Mouse (Mus musculus): Measurements from ENCODE around the gene Pkib. TPM values are rescaled to one million over a fixed set of nuclear protein-coding genes. Genes with fewer than 3 reads are reported as not detected.

Pkib gene
- polyA plus RNA-seq (2016; fragmentation: Nextera tagmentation; extraction: Ambion mirVana): 0.68 and 0.85 TPM in 2 replicates

DNA sequence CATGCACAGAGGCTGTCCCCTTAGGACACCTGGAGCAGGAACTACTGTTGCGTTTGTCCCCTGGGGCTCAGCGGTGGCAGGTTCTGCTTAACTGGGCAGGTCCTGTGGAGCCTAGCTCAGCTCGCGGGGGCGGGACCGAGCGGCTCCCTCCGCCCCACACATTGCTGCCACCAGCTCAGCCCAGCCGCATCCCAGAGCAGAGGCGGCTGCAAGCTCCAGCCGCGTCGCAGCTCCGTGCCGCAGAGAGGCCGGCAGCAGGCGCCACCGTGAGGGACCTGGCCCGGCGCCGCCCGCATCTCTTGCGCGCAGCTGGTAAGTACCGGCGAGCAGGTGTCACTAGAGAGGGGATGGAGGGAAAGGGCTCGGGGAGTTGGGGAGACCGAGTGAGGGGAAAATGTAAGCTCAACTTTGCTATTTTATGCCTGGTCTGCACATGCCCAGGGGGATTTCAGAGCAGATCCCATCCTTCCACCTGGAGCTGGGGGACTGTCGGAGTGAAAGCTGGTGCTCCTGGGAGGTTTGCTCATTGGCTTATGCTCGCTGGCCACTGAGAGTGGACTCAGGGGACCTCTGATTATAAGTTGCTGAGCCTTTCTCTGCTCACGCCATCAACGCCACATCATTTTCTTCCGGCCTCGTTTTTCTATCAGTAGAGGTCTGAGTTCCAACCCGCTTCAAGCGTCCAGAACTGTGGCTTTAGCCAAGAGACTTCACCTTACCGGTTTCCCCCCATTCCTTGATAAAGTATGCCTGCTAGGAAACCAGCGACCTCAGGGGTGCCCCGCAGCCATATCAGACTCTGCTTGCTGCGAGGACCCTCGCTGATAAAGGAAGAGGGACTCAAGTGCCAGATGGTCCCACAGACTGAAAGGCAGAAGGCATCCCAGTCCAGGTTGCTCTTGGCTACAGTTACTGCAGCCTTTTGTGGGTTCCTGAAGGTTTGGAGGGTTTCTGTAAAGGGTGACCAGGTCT lies at the start of gene Pkib:
Gene Pkib, plus strand, starts transcription at position 86 of the 972 bp plus-strand sequence.
- Histone ChIP-seq H3K4me1 (peaks cover 8% of the 10 kb centered on the region; the same call in 1 of the 2 replicates), H3K4me3 (peak within 1 kb of the TSS; percentile 54), H3K27ac (no peak within 1 kb of the TSS), H3K36me3 (no peaks in the 10 kb centered on the region), H3K27me3 (ENCODE audit: insufficient read depth, poor library complexity, severe bottlenecking) (0 out of 2 replicates have a peak, but pooled peaks cover 13% of the 10 kb centered on the region), H3K9me3 (no peaks in the 10 kb centered on the region)
- 2% methylated on average over 41 of the region's 41 CpGs for WGBS
- peak; percentile 76 for DNase-seq (ENCODE audit: low spot score)

DNA sequence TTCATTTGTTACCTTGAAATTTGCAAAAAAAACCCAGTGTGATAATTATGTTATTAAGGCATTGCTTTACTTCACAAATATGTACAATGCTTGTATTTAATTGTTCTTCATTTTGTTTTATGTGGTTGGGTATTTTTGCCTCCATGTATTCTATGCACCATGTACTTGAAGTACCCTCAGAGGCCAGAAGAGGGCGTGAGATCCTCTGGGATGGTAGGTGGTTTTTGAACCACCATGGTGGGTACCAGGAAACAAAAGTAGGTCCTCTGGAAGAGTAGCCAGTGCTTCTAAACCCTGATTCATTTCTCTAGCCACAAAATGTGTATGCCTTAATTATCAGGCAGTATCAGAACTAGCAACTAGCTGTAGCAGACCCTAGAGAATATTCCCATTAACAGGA lies 47.9 kb upstream of the Pkib start:
- Histone ChIP-seq H3K9me3 (no peaks in the 10 kb centered on the region), H3K4me1 (no peaks in the 10 kb centered on the region), H3K4me3 (no peak overlapping the region), H3K27ac (no peak overlapping the region), H3K36me3 (no peaks in the 10 kb centered on the region), H3K27me3 (ENCODE audit: insufficient read depth, poor library complexity, severe bottlenecking) (no peaks in the 10 kb centered on the region)
- DNase-seq (ENCODE audit: low spot score): no peak
- 41% methylated on average over 1 of the region's 1 CpGs for WGBS

DNA sequence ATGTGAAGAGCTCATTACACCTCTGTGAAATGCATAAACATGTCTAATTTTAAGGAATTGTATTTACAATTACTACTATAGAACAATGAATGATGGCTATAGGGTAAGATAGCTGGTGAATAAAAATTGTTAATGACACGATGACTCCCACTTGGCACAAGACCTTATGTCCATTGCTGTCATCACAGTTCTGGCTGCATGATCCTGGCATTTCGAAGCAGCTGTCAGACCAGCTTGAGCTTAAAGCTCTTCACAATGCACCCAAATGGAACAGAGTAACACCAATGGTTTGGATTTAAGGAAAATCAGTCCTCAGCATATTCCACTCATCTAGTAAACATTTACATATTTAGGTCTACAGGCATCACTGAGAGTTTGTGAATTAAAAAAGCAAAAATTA lies 37.5 kb upstream of the Pkib start:
- Histone ChIP-seq H3K9me3 (no peaks in the 10 kb centered on the region), H3K27me3 (ENCODE audit: insufficient read depth, poor library complexity, severe bottlenecking) (no peaks in the 10 kb centered on the region), H3K27ac (no peak overlapping the region), H3K36me3 (no peaks in the 10 kb centered on the region), H3K4me3 (no peak overlapping the region), H3K4me1 (no peaks in the 10 kb centered on the region)
- no peak for DNase-seq (ENCODE audit: low spot score)
- 76% methylated on average over 2 of the region's 2 CpGs for WGBS

DNA sequence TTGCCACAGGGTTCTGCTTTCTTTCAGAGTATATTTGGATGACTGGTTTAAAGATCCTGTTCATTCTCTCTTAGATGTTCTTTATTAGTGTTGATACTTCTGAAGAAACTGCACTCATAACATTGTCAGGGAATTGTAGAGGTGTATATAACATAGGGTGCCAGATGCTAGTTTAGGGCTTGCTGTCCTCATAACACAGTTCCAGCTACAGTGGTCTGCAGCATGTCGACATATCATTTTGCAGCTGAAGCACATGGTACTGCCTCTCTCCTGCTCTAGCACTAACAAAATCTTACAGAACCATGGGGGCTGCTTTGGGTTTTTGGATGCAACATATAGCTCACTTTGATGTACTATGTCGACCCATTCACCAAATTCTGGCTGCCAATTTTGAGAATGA lies 34.6 kb upstream of the Pkib start:
- H3K36me3 ChIP-seq: no peaks in the 10 kb centered on the region
- WGBS: 60% methylated on average over 2 of the region's 2 CpGs
- H3K4me1 ChIP-seq: no peaks in the 10 kb centered on the region
- H3K9me3 ChIP-seq: no peaks in the 10 kb centered on the region
- no peak overlapping the region for H3K4me3 ChIP-seq
- no peak overlapping the region for H3K27ac ChIP-seq
- DNase-seq (ENCODE audit: low spot score): no peak
- H3K27me3 ChIP-seq (ENCODE audit: insufficient read depth, poor library complexity, severe bottlenecking): no peaks in the 10 kb centered on the region

DNA sequence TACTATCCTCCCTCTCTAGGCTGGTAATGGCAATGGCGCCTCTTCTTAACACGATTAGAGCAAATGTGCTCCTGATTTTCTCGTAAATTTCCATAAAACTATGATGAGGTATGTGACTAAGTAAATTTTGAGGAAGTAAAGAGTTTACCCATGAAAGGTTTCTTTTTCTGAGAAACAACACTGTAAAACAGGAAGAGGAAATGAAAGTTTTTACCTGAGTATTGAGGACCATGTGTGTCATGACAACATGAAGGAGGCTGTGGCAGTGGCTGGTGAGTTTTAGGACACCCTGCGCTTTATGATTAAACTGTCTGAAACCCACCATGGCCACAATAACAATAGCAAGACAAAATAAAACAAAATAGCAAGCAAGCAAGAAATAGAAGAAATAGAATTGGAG lies 28.8 kb upstream of the Pkib start:
- WGBS: 87% methylated on average over 4 of the region's 4 CpGs
- Histone ChIP-seq H3K9me3 (no peaks in the 10 kb centered on the region), H3K4me1 (no peaks in the 10 kb centered on the region), H3K27me3 (ENCODE audit: insufficient read depth, poor library complexity, severe bottlenecking) (no peaks in the 10 kb centered on the region), H3K36me3 (no peaks in the 10 kb centered on the region), H3K4me3 (no peak overlapping the region), H3K27ac (no peak overlapping the region)
- DNase-seq (ENCODE audit: low spot score): no peak

DNA sequence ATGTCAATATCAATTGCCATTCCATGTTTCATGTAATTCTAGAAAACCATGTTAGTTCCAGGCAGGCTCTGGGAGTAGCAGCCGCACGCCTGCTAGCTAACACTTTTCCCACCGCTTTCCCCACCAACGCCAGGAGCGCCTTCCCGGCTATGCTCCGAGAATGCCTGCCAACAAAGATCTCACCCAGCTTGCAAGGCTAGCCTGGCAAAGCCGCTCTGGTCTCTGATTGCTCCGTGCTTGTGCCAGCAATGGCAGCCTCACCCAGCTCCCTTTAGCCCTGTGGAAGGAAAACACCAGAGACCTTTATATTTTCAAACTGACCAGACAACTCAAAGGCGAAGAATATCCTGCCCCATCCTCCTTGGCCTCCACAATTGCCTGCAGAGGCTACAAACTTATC lies 8.5 kb upstream of the Pkib start:
- DNase-seq (ENCODE audit: low spot score): no peak
- WGBS: 79% methylated on average over 10 of the region's 10 CpGs
- Histone ChIP-seq H3K36me3 (no peaks in the 10 kb centered on the region), H3K27ac (no peak overlapping the region), H3K9me3 (no peaks in the 10 kb centered on the region), H3K27me3 (ENCODE audit: insufficient read depth, poor library complexity, severe bottlenecking) (no peaks in the 10 kb centered on the region), H3K4me3 (no peak overlapping the region), H3K4me1 (no peaks in the 10 kb centered on the region)

DNA sequence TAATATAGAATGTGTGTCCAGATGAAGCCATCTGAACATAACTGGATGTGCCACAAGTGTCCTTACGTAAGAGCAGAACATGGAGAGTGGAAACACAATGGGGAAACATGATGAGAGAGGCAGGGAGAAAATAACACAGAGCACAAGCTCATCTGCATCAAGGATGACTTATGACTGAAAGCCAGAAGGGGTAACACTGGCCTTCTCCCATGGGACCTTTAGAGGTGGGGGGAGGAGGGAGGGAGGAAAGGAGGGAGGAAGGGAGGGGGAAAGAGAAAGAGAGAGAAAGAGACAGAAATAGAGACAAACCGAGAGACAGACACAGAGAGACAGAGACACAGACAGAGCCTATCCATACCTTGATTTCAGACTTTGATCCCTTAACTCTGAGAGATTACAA lies 4.0 kb upstream of the Pkib start:
- H3K9me3 ChIP-seq: no peaks in the 10 kb centered on the region
- H3K27me3 ChIP-seq (ENCODE audit: insufficient read depth, poor library complexity, severe bottlenecking): 0 out of 2 replicates have a peak, but pooled peaks cover 8% of the 10 kb centered on the region
- H3K27ac ChIP-seq: no peak overlapping the region
- no peak for DNase-seq (ENCODE audit: low spot score)
- no peaks in the 10 kb centered on the region for H3K36me3 ChIP-seq
- peaks cover 8% of the 10 kb centered on the region; the same call in 1 of the 2 replicates for H3K4me1 ChIP-seq
- no peak overlapping the region for H3K4me3 ChIP-seq
- 87% methylated on average over 2 of the region's 2 CpGs for WGBS

DNA sequence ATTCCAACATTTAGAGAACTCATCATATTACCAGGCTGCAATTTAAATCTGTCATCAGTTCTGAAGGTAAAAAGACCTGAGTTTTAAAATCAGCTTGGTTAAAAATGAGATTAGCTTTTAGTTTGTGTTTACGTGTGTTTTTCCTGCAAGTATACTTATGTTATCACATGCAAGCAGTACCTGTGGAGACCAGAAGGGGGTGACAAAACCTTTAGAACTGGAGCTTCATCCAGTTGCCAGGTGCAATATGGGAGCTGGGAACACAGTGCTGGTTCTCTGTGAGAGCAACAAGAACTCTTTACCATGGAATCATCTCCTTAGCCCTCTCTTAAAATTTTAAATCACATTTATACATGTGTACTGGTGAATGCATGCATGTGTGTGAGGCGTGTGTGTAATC lies 1.2 kb upstream of the Pkib start:
- H3K36me3 ChIP-seq: no peaks in the 10 kb centered on the region
- 0 out of 2 replicates have a peak, but pooled peaks cover 13% of the 10 kb centered on the region for H3K27me3 ChIP-seq (ENCODE audit: insufficient read depth, poor library complexity, severe bottlenecking)
- DNase-seq (ENCODE audit: low spot score): no peak
- H3K4me3 ChIP-seq: no peak overlapping the region
- 95% methylated on average over 2 of the region's 2 CpGs for WGBS
- H3K4me1 ChIP-seq: peaks cover 8% of the 10 kb centered on the region; the same call in 1 of the 2 replicates
- no peak overlapping the region for H3K27ac ChIP-seq
- no peaks in the 10 kb centered on the region for H3K9me3 ChIP-seq

DNA sequence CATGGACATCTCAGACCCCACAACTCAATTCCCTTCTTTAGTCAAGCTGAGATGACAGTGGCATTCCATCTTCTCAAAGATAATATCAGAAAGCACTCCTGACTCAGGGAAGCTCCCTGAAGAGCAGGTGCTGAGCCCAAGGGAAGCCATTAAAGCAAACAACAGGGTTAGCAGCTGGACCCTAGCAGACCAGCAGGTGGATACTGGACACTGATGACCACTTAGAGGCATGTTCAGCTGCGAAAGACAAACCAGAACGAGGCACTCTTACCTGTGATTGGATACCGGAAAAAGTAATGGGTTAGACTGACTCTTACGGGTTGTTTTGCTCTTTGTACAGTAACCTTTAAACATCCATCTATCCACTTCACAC lies 1.1 kb downstream of the Pkib start:
- Histone ChIP-seq H3K36me3 (no peaks in the 10 kb centered on the region), H3K4me3 (peak overlapping the region; percentile 54), H3K27ac (no peak overlapping the region), H3K27me3 (ENCODE audit: insufficient read depth, poor library complexity, severe bottlenecking) (0 out of 2 replicates have a peak, but pooled peaks cover 13% of the 10 kb centered on the region), H3K9me3 (no peaks in the 10 kb centered on the region), H3K4me1 (peaks cover 12% of the 10 kb centered on the region; the same call in 1 of the 2 replicates)
- no peak for DNase-seq (ENCODE audit: low spot score)
- 70% methylated on average over 4 of the region's 4 CpGs for WGBS

DNA sequence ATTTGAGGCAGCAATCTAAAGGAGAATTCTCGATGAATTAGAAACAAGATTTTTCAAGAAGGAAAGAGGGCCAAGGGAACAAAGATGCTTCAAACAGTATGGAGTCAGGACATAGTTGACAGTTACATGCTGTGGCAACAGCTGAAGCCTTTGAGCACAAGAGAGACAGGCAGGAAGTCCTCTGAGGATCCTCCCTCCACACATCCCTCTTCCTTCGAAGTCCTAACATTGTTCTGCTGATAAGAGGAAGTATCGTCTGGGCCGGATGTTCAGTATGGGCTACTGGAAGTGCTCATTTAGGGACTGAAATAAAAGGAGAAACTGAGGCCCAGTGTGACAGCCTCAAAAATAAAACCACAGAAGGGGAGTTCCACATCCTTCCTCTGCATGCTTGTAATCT lies 5.2 kb downstream of the Pkib start:
- Histone ChIP-seq H3K36me3 (no peaks in the 10 kb centered on the region), H3K4me3 (no peak overlapping the region), H3K27ac (no peak overlapping the region), H3K27me3 (ENCODE audit: insufficient read depth, poor library complexity, severe bottlenecking) (0 out of 2 replicates have a peak, but pooled peaks cover 13% of the 10 kb centered on the region), H3K4me1 (peaks cover 10% of the 10 kb centered on the region; the same call in 1 of the 2 replicates), H3K9me3 (no peaks in the 10 kb centered on the region)
- DNase-seq (ENCODE audit: low spot score): no peak
- 29% methylated on average over 4 of the region's 4 CpGs for WGBS

DNA sequence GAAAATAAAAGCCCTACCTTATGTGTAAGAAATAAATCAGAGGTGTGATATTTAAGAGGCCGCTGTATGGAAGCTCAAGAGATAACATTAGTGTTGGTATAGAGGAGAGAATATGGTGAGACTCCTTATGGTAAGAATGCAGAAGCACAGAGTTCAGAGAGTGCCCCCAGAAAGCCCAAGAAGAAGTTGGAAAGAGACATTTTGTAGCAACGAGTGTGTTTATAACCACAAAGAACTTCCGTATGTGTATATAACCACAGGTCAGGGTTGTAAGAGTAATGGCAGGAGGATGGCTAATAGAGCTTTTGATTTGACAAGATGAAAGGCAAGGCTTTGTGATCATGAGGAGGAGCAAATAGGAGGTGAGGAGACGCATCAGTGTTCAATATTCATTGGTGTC lies 6.5 kb downstream of the Pkib start:
- WGBS: 86% methylated on average over 4 of the region's 4 CpGs
- DNase-seq (ENCODE audit: low spot score): no peak
- Histone ChIP-seq H3K36me3 (no peaks in the 10 kb centered on the region), H3K27ac (no peak overlapping the region), H3K27me3 (ENCODE audit: insufficient read depth, poor library complexity, severe bottlenecking) (0 out of 2 replicates have a peak, but pooled peaks cover under 1% of the 10 kb centered on the region), H3K4me1 (0 out of 2 replicates have a peak, but pooled peaks cover 4% of the 10 kb centered on the region), H3K4me3 (no peak overlapping the region), H3K9me3 (no peaks in the 10 kb centered on the region)

DNA sequence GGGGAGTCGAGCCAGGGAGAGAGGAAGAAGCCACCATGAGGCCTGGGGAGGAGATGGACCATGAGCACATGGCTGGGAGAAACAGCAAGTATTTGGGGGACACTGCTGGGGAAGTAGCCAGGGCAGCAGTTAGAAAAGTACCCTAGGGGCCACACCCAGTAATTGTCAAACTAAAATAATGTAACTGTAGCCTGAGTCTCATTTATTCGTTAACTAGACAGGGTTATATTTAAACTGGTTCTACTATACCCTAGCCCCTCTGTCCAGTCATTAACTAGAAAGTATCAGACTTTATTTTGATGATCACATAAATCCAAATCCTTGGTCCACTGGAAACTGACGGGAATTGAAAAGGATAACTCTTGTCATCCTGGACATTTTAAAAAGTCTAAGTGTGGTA lies 7.8 kb downstream of the Pkib start:
- WGBS: 70% methylated on average over 3 of the region's 3 CpGs
- Histone ChIP-seq H3K36me3 (no peaks in the 10 kb centered on the region), H3K27ac (no peak overlapping the region), H3K9me3 (no peaks in the 10 kb centered on the region), H3K27me3 (ENCODE audit: insufficient read depth, poor library complexity, severe bottlenecking) (no peaks in the 10 kb centered on the region), H3K4me1 (0 out of 2 replicates have a peak, but pooled peaks cover 4% of the 10 kb centered on the region), H3K4me3 (no peak overlapping the region)
- DNase-seq (ENCODE audit: low spot score): no peak

DNA sequence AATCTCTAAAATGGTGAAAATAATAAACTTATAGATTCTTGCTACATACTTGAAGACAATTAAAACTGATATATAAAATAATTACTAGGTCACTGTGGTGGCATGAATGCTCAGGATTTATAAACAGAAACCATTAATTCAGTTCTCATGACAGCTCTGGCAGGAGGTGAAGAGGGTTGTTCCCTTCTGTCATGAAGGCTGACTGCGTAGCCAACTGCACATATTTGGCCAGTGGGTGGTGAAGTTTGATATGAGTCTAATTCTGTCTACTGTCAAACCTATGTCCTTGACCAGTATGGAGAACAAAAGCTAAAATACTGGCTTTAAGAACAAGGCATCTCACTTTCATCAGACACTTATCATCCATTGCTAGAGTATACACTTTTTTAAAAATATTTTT lies 21.5 kb downstream of the Pkib start:
- Histone ChIP-seq H3K27me3 (ENCODE audit: insufficient read depth, poor library complexity, severe bottlenecking) (no peaks in the 10 kb centered on the region), H3K27ac (no peak overlapping the region), H3K9me3 (no peaks in the 10 kb centered on the region), H3K4me1 (no peaks in the 10 kb centered on the region), H3K4me3 (no peak overlapping the region), H3K36me3 (no peaks in the 10 kb centered on the region)
- DNase-seq (ENCODE audit: low spot score): no peak
- 81% methylated on average over 1 of the region's 1 CpGs for WGBS
